Mouse (Mus musculus) midbrain, embryonic 14.5 days (tissue): ENCODE measurements around the gene Mtmr12. TPM values are rescaled to one million over a fixed set of nuclear protein-coding genes. Genes with fewer than 3 reads are reported as not detected.
"Not testable (repeated sequence)": the region's sequence is repeated elsewhere in the genome, so short reads cannot be mapped to it uniquely, and the experiment has no call there.

Experiments
- ATAC-seq: fragments of 200-750 bp; cut with Nextera tagmentation; 2 replicates; pipeline ENCODE4 v1.8.0; 2017; ENCODE audit warnings: moderate number of reproducible peaks, moderate library complexity; ENCODE audit not compliant: low FRiP score, low TSS enrichment
- DNase-seq: peaks from one replicate; pipeline ENCODE4 v3.0.0-alpha.2; 2015
- H3K27ac ChIP-seq: fragments of 300-500 bp; sonication (generic); replicated peaks from 2 replicates; pipeline ENCODE4 v1.5.1; 2014; ENCODE audit warnings: mild to moderate bottlenecking, low read depth, low read length, moderate library complexity
- H3K27me3 ChIP-seq: fragments of 300-500 bp; sonication (generic); 2 replicates; pipeline ENCODE4 v1.6.1; 2014; ENCODE audit warnings: low read length, control low read depth, mixed read lengths; ENCODE audit not compliant: control insufficient read depth, insufficient read depth
- H3K36me3 ChIP-seq: fragments of 300-500 bp; sonication (generic); 2 replicates; pipeline ENCODE4 v1.6.1; 2014; ENCODE audit warnings: low read length, control low read depth; ENCODE audit not compliant: control insufficient read depth, insufficient read depth
- H3K4me1 ChIP-seq: fragments of 300-500 bp; sonication (generic); 2 replicates; pipeline ENCODE4 v1.6.1; 2014; ENCODE audit warnings: mild to moderate bottlenecking, antibody characterized with exemption, low read length, control low read depth; ENCODE audit not compliant: control insufficient read depth, insufficient read depth
- H3K4me2 ChIP-seq: fragments of 300-500 bp; sonication (generic); 2 replicates; pipeline ENCODE4 v1.6.1; 2014; ENCODE audit warnings: mild to moderate bottlenecking, low read length, moderate library complexity
- H3K4me3 ChIP-seq: fragments of 300-500 bp; sonication (generic); replicated peaks from 2 replicates; pipeline ENCODE4 v1.5.1; 2014; ENCODE audit warnings: low read depth, low read length
- H3K9ac ChIP-seq: fragments of 300-500 bp; sonication (generic); replicated peaks from 2 replicates; pipeline ENCODE4 v1.6.1; 2014; ENCODE audit warnings: mild to moderate bottlenecking, low read length, moderate library complexity
- H3K9me3 ChIP-seq: fragments of 300-500 bp; sonication (generic); 2 replicates; pipeline ENCODE4 v1.6.1; 2016; ENCODE audit warnings: low read length, control low read depth, mixed read lengths; ENCODE audit not compliant: control insufficient read depth
- WGBS: fragments of 180-500 bp; shearing (Covaris S2); extraction: QIAGEN DNeasy Blood & Tissue Kit; methylation state at CpG from one replicate; pipeline ENCODE4 v1.1.7; 2014; 5-methylcytosine and 5-hydroxymethylcytosine counted together
- polyA plus RNA-seq: library from polyadenylated mRNA; unstranded; fragments of >200 nt; fragmentation: Nextera tagmentation; extraction: Ambion mirVana; gene quantifications from 2 replicates; pipeline ENCODE4 v1.2.1, GENCODE M21; 2014

The Mtmr12 gene
- polyA plus RNA-seq, 1 experiment from 2014 or later, result 9.0 TPM

DNA sequence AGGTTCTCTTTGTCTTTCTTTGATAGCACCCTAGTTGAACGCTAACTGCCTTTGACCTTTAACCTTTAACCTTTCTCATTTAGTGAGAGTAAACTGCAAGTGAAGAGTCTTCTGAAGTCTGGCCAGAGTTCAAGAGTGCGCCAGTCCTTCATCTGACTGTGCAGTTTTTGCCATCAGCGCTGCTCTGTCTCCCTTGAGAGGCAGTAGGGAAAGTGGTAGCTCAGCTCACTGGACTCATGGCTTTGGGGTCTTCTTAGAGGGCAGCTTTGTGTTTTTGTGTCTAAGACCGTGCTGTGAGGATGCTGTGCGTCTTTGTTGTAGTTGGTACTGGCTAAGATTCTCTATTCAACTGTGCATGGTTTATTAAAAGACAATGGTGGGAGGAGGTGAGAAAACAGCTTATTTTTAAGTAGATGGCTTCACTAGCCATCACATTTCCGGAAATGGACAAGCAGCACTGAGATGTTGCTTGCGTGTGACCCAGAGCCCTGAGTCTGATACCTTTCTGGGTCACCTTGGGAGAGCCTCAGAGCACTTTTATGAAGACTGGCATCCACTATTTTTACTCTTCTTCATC, 1.9 kb downstream of the Mtmr12 start:
- H3K27me3 ChIP-seq, result no peaks in the 10 kb centered on the region
- 36% methylated on average over 7 of the region's 7 CpGs for WGBS
- no peak for ATAC-seq
- DNase-seq, result no peak
- peaks cover 21% of the 10 kb centered on the region for H3K4me1 ChIP-seq
- peak overlapping the region; percentile 63 for H3K4me2 ChIP-seq
- H3K9ac ChIP-seq, result no peak overlapping the region
- no peak overlapping the region for H3K27ac ChIP-seq
- H3K9me3 ChIP-seq, result no peaks in the 10 kb centered on the region
- no peaks in the 10 kb centered on the region for H3K36me3 ChIP-seq
- H3K4me3 ChIP-seq, result peak overlapping the region; percentile 87; the same call in 1 of the 2 replicates

DNA sequence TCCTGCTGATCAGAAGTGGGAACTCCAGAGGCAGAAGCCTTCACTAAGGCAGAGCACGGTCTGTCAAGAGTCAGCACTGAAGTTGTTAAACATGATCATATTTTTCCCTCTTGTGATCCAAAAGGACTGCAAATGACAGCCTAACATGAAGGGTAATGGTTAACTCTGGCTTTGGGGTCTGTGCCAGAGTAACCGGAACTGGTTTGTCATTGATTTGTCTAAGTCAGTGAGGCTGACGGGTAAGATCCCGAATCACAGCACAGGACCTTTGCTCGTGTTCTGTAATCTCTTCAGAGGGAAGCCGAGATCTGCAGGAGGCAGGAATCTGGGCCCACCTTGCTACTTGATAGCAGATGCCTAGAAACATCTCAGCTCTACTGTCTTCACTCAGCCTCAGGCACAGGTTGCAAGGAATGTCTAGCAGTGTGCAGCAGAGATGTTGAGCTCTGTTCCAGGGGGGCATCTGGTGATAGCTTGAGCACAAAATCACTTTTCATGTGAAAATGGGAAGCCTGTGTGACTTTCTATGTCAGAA, 2.8 kb downstream of the Mtmr12 start:
- 63% methylated on average over 6 of the region's 6 CpGs for WGBS
- ATAC-seq, result no peak

DNA sequence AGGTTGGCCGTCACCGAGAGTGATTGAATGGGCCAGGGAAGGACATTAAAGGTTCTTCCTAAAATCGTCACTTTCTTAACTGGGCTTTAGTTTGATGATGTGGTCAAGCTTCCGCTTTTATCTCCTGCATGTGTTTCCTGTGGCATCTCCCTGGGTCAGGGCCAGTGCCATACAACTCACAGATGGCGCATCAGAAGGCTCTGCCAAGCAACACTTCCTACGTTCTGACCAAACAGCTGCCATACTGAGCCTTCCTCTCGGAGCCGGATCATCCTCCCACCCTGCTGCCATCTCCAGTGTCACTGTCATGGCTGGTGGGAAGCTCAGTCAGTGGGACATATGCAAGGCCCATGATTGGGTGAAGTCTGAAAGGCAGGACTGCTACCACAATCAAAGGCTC, 6.7 kb downstream of the Mtmr12 start:
- H3K4me1 ChIP-seq, result peaks cover 14% of the 10 kb centered on the region
- H3K27me3 ChIP-seq, result no peaks in the 10 kb centered on the region
- no peaks in the 10 kb centered on the region for H3K36me3 ChIP-seq
- WGBS, result 78% methylated on average over 8 of the region's 8 CpGs
- no peak for DNase-seq
- no peak overlapping the region for H3K9ac ChIP-seq
- H3K27ac ChIP-seq, result no peak overlapping the region
- ATAC-seq, result no peak
- no peak overlapping the region for H3K4me3 ChIP-seq
- no peaks in the 10 kb centered on the region for H3K9me3 ChIP-seq
- no peak overlapping the region for H3K4me2 ChIP-seq

More for the DNA sequence above, 2.8 kb downstream of the Mtmr12 start:
- Histone ChIP-seq H3K36me3 (no peaks in the 10 kb centered on the region), H3K4me2 (no peak overlapping the region), H3K9me3 (no peaks in the 10 kb centered on the region), H3K9ac (no peak overlapping the region), H3K27me3 (no peaks in the 10 kb centered on the region), H3K4me1 (peaks cover 21% of the 10 kb centered on the region), H3K27ac (no peak overlapping the region), H3K4me3 (no peak overlapping the region)
- no peak for DNase-seq

DNA sequence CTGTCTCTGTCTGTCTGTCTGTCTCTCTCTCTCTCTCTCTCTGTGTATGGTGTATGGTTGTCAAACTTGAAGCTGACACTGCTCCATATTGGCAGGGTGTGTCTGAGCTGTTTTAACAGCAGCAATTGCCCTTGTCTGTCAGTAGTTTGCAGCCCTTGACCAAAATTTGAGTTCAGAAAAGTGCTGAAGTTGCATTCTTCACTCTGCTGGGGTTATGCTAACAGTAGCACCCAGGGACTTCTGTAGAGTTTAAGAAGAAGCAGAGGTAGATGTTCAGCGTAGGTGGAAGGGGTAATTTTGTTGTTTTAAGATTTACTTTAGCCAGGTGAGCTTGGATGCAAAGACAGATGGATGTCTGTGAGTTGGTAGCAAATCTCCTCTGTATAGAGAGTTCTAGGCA, 7.4 kb downstream of the Mtmr12 start:
- Histone ChIP-seq H3K27me3 (no peaks in the 10 kb centered on the region), H3K4me2 (no peak overlapping the region), H3K9ac (no peak overlapping the region), H3K4me1 (peaks cover 12% of the 10 kb centered on the region), H3K9me3 (no peaks in the 10 kb centered on the region), H3K4me3 (no peak overlapping the region), H3K36me3 (no peaks in the 10 kb centered on the region), H3K27ac (no peak overlapping the region)
- ATAC-seq (no peak), DNase-seq (no peak)
- WGBS, result 93% methylated on average over 1 of the region's 1 CpGs

DNA sequence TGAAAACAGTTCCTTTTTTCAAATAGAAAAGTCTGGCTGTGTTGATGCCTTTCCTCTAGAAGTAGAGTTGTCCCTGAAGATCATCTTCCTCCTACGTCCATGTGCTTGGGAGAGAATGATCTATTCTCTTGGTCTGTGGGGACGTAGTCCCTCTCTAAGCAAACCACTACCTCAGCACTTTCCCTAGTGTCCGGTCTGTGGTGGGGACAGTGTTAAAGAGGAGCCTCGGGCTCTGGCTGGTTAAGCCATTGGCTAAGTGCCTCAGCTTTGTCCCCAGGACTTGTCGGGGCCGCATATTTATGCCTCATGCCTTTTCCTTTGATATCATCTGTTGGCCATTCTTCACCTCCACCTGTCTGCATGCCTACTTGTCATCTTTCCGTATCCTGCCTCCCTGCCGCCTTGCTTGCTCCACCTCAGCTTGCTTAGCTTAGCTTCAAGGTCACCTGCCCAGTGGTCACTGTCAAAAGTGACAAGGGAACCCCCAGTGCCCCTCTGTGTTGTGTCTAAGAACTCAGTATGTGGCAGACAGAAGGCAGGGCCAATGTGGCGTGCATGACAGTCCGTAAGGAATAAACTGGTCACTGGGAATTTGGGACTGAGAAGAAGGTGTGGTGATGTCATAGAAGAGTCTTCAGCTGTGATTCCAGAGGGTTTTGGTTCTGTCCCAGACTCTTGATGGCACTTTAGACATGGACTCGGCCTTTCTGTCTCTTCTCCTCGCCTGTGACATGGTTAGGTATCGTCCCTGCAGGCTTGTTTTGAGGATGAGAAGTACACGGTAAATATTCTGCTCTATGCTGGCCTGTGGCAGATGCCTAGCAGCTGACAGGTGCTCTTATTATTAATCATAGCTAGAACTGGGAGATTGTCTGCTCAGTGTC, 9.9 kb downstream of the Mtmr12 start:
- Histone ChIP-seq H3K36me3 (no peaks in the 10 kb centered on the region), H3K9ac (no peak overlapping the region), H3K4me1 (no peaks in the 10 kb centered on the region), H3K27me3 (no peaks in the 10 kb centered on the region), H3K9me3 (no peaks in the 10 kb centered on the region), H3K4me2 (no peak overlapping the region), H3K27ac (no peak overlapping the region), H3K4me3 (no peak overlapping the region)
- DNase-seq (no peak), ATAC-seq (no peak)
- WGBS, result 80% methylated on average over 14 of the region's 14 CpGs

DNA sequence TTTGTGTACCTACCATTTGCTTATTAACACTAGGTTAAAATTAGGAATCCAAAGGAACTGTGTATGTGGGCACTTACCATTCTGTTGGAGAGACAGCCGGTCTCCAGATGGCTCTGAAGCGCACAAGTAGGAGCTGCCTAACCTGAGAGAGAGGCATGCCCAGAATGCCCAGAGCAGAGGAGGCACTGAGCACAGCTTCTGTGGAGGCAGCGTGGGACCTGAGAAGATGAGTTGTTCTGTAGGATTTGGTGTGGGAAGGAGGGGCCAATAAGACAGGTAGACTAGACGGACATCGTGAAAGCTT, 10.5 kb downstream of the Mtmr12 start:
- Histone ChIP-seq H3K36me3 (no peaks in the 10 kb centered on the region), H3K27me3 (no peaks in the 10 kb centered on the region), H3K4me3 (no peak overlapping the region), H3K27ac (no peak overlapping the region), H3K9me3 (no peaks in the 10 kb centered on the region), H3K9ac (no peak overlapping the region), H3K4me2 (no peak overlapping the region), H3K4me1 (no peaks in the 10 kb centered on the region)
- ATAC-seq (no peak), DNase-seq (no peak)
- WGBS, result 95% methylated on average over 5 of the region's 5 CpGs

DNA sequence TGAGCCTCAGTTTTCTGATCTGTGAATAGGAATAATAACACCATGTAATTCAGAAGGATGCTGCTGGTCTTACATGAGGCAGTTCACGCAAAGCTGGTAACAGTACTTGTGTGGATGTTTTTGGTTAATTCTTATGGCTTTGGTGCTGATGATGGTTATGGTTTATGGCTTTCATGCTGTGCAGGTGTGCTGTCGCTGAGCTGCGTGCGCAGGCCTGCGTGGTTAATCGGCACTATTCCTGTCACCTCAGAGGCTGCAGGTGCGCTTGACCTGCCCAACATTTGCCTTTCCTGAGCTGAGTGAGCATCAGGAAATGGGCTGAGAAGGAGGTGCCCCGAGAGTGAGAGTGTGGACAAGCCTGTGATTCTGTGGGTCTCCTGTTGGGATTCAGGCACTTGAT, 11.3 kb downstream of the Mtmr12 start:
- no peak overlapping the region for H3K9ac ChIP-seq
- 97% methylated on average over 8 of the region's 8 CpGs for WGBS
- no peaks in the 10 kb centered on the region for H3K27me3 ChIP-seq
- no peak for ATAC-seq
- no peak for DNase-seq
- H3K4me2 ChIP-seq, result no peak overlapping the region
- no peaks in the 10 kb centered on the region for H3K4me1 ChIP-seq
- H3K27ac ChIP-seq, result no peak overlapping the region
- H3K9me3 ChIP-seq, result no peaks in the 10 kb centered on the region
- H3K4me3 ChIP-seq, result no peak overlapping the region
- H3K36me3 ChIP-seq, result no peaks in the 10 kb centered on the region

DNA sequence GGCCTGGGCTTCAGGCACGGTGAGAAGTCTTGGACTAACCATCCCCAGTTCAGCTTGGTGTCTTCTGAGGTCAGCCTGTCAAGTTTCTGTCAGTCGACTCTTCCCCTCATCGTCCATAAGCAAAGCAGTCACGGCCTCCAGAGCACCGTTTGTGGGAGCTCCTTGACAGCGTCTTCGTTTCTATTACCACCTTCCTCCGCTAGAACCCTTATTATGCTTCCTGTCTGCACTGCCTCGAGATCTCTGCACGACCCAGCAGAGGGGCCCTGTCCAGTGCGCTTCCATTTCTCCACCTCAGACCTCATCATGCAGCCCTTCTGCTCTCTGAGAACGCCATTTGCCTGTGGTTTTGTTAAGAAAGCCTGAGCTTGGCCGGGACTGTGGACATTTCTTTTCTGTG, 12.0 kb downstream of the Mtmr12 start:
- Histone ChIP-seq H3K4me2 (no peak overlapping the region), H3K4me1 (no peaks in the 10 kb centered on the region), H3K27ac (no peak overlapping the region), H3K27me3 (no peaks in the 10 kb centered on the region), H3K4me3 (no peak overlapping the region), H3K9me3 (no peaks in the 10 kb centered on the region), H3K9ac (no peak overlapping the region), H3K36me3 (no peaks in the 10 kb centered on the region)
- 80% methylated on average over 13 of the region's 13 CpGs for WGBS
- no peak for ATAC-seq
- DNase-seq, result no peak

DNA sequence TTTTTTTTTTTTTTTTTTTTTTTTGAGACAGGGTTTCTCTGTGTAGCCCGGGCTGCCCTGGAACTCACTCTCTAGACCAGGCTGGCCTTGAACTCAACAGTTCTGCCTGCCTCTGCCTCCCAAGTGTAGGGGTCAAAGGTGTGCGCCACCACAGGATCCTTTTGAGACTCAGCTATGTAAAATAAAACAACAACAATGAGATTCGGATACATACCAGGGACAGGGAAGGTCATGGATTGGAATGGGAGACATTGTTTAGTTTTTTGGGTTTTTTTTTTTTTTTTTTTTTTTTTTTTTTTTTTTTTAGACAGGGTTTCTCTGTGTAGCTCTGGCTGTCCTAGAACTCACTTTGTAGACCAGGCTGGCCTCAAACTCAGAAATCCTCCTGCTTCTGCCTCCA, 12.5 kb downstream of the Mtmr12 start:
- not testable (repeated sequence) for H3K36me3 ChIP-seq, H3K4me1 ChIP-seq, ATAC-seq, H3K9ac ChIP-seq, H3K27me3 ChIP-seq, H3K4me2 ChIP-seq, DNase-seq, H3K9me3 ChIP-seq, H3K4me3 ChIP-seq, H3K27ac ChIP-seq
- 91% methylated on average over 3 of the region's 3 CpGs for WGBS
